Mouse (Mus musculus): ENCODE data around the gene Spa17. TPM values are rescaled to one million over a fixed set of nuclear protein-coding genes. Genes with fewer than 3 reads are reported as not detected.

The Spa17 gene
- polyA plus RNA-seq, 1 experiment from 2014 or later = 16.7 TPM

GRCm38 (mm10) chr9:37626103-37626567, 12.6 kb upstream of the Spa17 start:
- Histone ChIP-seq H3K9ac (ENCODE audit: low read length) (no peak overlapping the region), H3K27me3 (ENCODE audit: control insufficient read depth, insufficient read depth, low read length) (no peaks in the 10 kb centered on the region), H3K4me3 (ENCODE audit: low read depth, low read length) (no peak overlapping the region), H3K36me3 (ENCODE audit: control insufficient read depth, insufficient read depth, low read length) (no peaks in the 10 kb centered on the region), H3K4me1 (replicated peaks; ENCODE audit: control insufficient read depth, insufficient read depth, low read length) (peaks cover 6% of the 10 kb centered on the region), H3K27ac (ENCODE audit: low read depth, low read length) (peak overlapping the region; percentile 20; the same call in 1 of the 2 replicates), H3K9me3 (ENCODE audit: control insufficient read depth, low read length) (no peaks in the 10 kb centered on the region), H3K4me2 (ENCODE audit: low read depth, low read length, severe bottlenecking) (no peak overlapping the region; the same call in 1 of the 2 replicates)
- WGBS = 17% methylated on average over 3 of the region's 3 CpGs
- DNase-seq (ENCODE audit: low spot score) = no peak
- peak; percentile 22 for ATAC-seq (replicated peaks; ENCODE audit: low FRiP score)

- H3K36me3 ChIP-seq (ENCODE audit: control insufficient read depth, insufficient read depth, low read length) = no peaks in the 10 kb centered on the region
- H3K27me3 ChIP-seq (ENCODE audit: control insufficient read depth, insufficient read depth, low read length) = no peaks in the 10 kb centered on the region
- ATAC-seq (replicated peaks; ENCODE audit: low FRiP score) (peak; percentile 65), DNase-seq (ENCODE audit: low spot score) (no peak)
- peak overlapping the region; percentile 2; the same call in 1 of the 2 replicates for H3K27ac ChIP-seq (ENCODE audit: low read depth, low read length)
- no peak overlapping the region for H3K9ac ChIP-seq (ENCODE audit: low read length)
- H3K9me3 ChIP-seq (ENCODE audit: control insufficient read depth, low read length) = no peaks in the 10 kb centered on the region
- no peak overlapping the region for H3K4me3 ChIP-seq (ENCODE audit: low read depth, low read length)
- H3K4me1 ChIP-seq (replicated peaks; ENCODE audit: control insufficient read depth, insufficient read depth, low read length) = peaks cover 6% of the 10 kb centered on the region
- no peak overlapping the region; the same call in 1 of the 2 replicates for H3K4me2 ChIP-seq (ENCODE audit: low read depth, low read length, severe bottlenecking)
- 26% methylated on average over 7 of the region's 7 CpGs for whole genome bisulfite sequencing
Observed at GRCm38 (mm10) chr9:37625641-37626040, 12.1 kb upstream of the Spa17 start.

- Histone ChIP-seq H3K27ac (ENCODE audit: low read depth, low read length) (peak overlapping the region; percentile 2; the same call in 1 of the 2 replicates), H3K9me3 (ENCODE audit: control insufficient read depth, low read length) (no peaks in the 10 kb centered on the region), H3K9ac (ENCODE audit: low read length) (no peak overlapping the region), H3K4me3 (ENCODE audit: low read depth, low read length) (no peak overlapping the region), H3K4me1 (replicated peaks; ENCODE audit: control insufficient read depth, insufficient read depth, low read length) (peaks cover 6% of the 10 kb centered on the region), H3K36me3 (ENCODE audit: control insufficient read depth, insufficient read depth, low read length) (no peaks in the 10 kb centered on the region), H3K27me3 (ENCODE audit: control insufficient read depth, insufficient read depth, low read length) (no peaks in the 10 kb centered on the region), H3K4me2 (ENCODE audit: low read depth, low read length, severe bottlenecking) (no peak overlapping the region; the same call in 1 of the 2 replicates)
- no peak for DNase-seq (ENCODE audit: low spot score)
- 34% methylated on average over 3 of the region's 3 CpGs for WGBS
- ATAC-seq (replicated peaks; ENCODE audit: low FRiP score) = peak; percentile 78
Observed at GRCm38 (mm10) chr9:37625129-37625528, 11.6 kb upstream of the Spa17 start.

GRCm38 (mm10) chr9:37624502-37624901, 11.0 kb upstream of the Spa17 start:
- DNase-seq (ENCODE audit: low spot score) (no peak), ATAC-seq (replicated peaks; ENCODE audit: low FRiP score) (no peak)
- Histone ChIP-seq H3K36me3 (ENCODE audit: control insufficient read depth, insufficient read depth, low read length) (no peaks in the 10 kb centered on the region), H3K9ac (ENCODE audit: low read length) (no peak overlapping the region), H3K27ac (ENCODE audit: low read depth, low read length) (no peak overlapping the region), H3K27me3 (ENCODE audit: control insufficient read depth, insufficient read depth, low read length) (no peaks in the 10 kb centered on the region), H3K4me3 (ENCODE audit: low read depth, low read length) (no peak overlapping the region), H3K9me3 (ENCODE audit: control insufficient read depth, low read length) (no peaks in the 10 kb centered on the region), H3K4me2 (ENCODE audit: low read depth, low read length, severe bottlenecking) (no peak overlapping the region), H3K4me1 (replicated peaks; ENCODE audit: control insufficient read depth, insufficient read depth, low read length) (peaks cover 6% of the 10 kb centered on the region)
- WGBS = 96% methylated on average over 1 of the region's 1 CpGs

GRCm38 (mm10) chr9:37623981-37624380, 10.5 kb upstream of the Spa17 start:
- DNase-seq (ENCODE audit: low spot score) = no peak
- H3K9ac ChIP-seq (ENCODE audit: low read length) = no peak overlapping the region
- H3K4me2 ChIP-seq (ENCODE audit: low read depth, low read length, severe bottlenecking) = no peak overlapping the region
- no peaks in the 10 kb centered on the region for H3K9me3 ChIP-seq (ENCODE audit: control insufficient read depth, low read length)
- no peaks in the 10 kb centered on the region for H3K27me3 ChIP-seq (ENCODE audit: control insufficient read depth, insufficient read depth, low read length)
- no peak overlapping the region for H3K4me3 ChIP-seq (ENCODE audit: low read depth, low read length)
- H3K4me1 ChIP-seq (replicated peaks; ENCODE audit: control insufficient read depth, insufficient read depth, low read length) = peaks cover 6% of the 10 kb centered on the region
- 94% methylated on average over 3 of the region's 3 CpGs for WGBS
- no peak for ATAC-seq (replicated peaks; ENCODE audit: low FRiP score)
- H3K27ac ChIP-seq (ENCODE audit: low read depth, low read length) = no peak overlapping the region
- H3K36me3 ChIP-seq (ENCODE audit: control insufficient read depth, insufficient read depth, low read length) = no peaks in the 10 kb centered on the region

- Histone ChIP-seq H3K36me3 (ENCODE audit: control insufficient read depth, insufficient read depth, low read length) (no peaks in the 10 kb centered on the region), H3K9me3 (ENCODE audit: control insufficient read depth, low read length) (no peaks in the 10 kb centered on the region), H3K4me3 (ENCODE audit: low read depth, low read length) (no peak overlapping the region), H3K27ac (ENCODE audit: low read depth, low read length) (no peak overlapping the region), H3K4me1 (replicated peaks; ENCODE audit: control insufficient read depth, insufficient read depth, low read length) (peaks cover 3% of the 10 kb centered on the region; the same call in 1 of the 2 replicates), H3K4me2 (ENCODE audit: low read depth, low read length, severe bottlenecking) (no peak overlapping the region), H3K9ac (ENCODE audit: low read length) (no peak overlapping the region), H3K27me3 (ENCODE audit: control insufficient read depth, insufficient read depth, low read length) (no peaks in the 10 kb centered on the region)
- no peak for DNase-seq (ENCODE audit: low spot score)
- WGBS = 85% methylated on average over 6 of the region's 6 CpGs
- no peak for ATAC-seq (replicated peaks; ENCODE audit: low FRiP score)
Observed at GRCm38 (mm10) chr9:37621290-37621689, 7.8 kb upstream of the Spa17 start.

GRCm38 (mm10) chr9:37616770-37617169, 3.2 kb upstream of the Spa17 start:
- 68% methylated on average over 2 of the region's 2 CpGs for WGBS
- Histone ChIP-seq H3K9ac (ENCODE audit: low read length) (no peak overlapping the region), H3K27me3 (ENCODE audit: control insufficient read depth, insufficient read depth, low read length) (no peaks in the 10 kb centered on the region), H3K36me3 (ENCODE audit: control insufficient read depth, insufficient read depth, low read length) (no peaks in the 10 kb centered on the region), H3K9me3 (ENCODE audit: control insufficient read depth, low read length) (no peaks in the 10 kb centered on the region), H3K4me2 (ENCODE audit: low read depth, low read length, severe bottlenecking) (no peak overlapping the region), H3K4me3 (ENCODE audit: low read depth, low read length) (no peak overlapping the region), H3K27ac (ENCODE audit: low read depth, low read length) (no peak overlapping the region), H3K4me1 (replicated peaks; ENCODE audit: control insufficient read depth, insufficient read depth, low read length) (peaks cover 7% of the 10 kb centered on the region; the same call in 1 of the 2 replicates)
- ATAC-seq (replicated peaks; ENCODE audit: low FRiP score) (no peak), DNase-seq (ENCODE audit: low spot score) (no peak)

- WGBS = 70% methylated on average over 5 of the region's 5 CpGs
- DNase-seq (ENCODE audit: low spot score) = no peak
- ATAC-seq (replicated peaks; ENCODE audit: low FRiP score) = no peak
Observed at GRCm38 (mm10) chr9:37615220-37615619, 1.7 kb upstream of the Spa17 start.

GRCm38 (mm10) chr9:37614316-37614715, 794 bp upstream of the Spa17 start:
- peak overlapping the region; percentile 79 for H3K4me2 ChIP-seq (ENCODE audit: low read depth, low read length, severe bottlenecking)
- no peak overlapping the region for H3K27ac ChIP-seq (ENCODE audit: low read depth, low read length)
- DNase-seq (ENCODE audit: low spot score) (no peak), ATAC-seq (replicated peaks; ENCODE audit: low FRiP score) (no peak)
- H3K9ac ChIP-seq (ENCODE audit: low read length) = no peak overlapping the region; the same call in 1 of the 2 replicates
- no peaks in the 10 kb centered on the region for H3K27me3 ChIP-seq (ENCODE audit: control insufficient read depth, insufficient read depth, low read length)
- no peak overlapping the region for H3K4me3 ChIP-seq (ENCODE audit: low read depth, low read length)
- H3K9me3 ChIP-seq (ENCODE audit: control insufficient read depth, low read length) = no peaks in the 10 kb centered on the region
- peaks cover 7% of the 10 kb centered on the region; the same call in 1 of the 2 replicates for H3K4me1 ChIP-seq (replicated peaks; ENCODE audit: control insufficient read depth, insufficient read depth, low read length)
- no peaks in the 10 kb centered on the region for H3K36me3 ChIP-seq (ENCODE audit: control insufficient read depth, insufficient read depth, low read length)

More at GRCm38 (mm10) chr9:37615220-37615619, 1.7 kb upstream of the Spa17 start:
- Histone ChIP-seq H3K27me3 (ENCODE audit: control insufficient read depth, insufficient read depth, low read length) (no peaks in the 10 kb centered on the region), H3K4me2 (ENCODE audit: low read depth, low read length, severe bottlenecking) (no peak overlapping the region), H3K4me3 (ENCODE audit: low read depth, low read length) (no peak overlapping the region), H3K9ac (ENCODE audit: low read length) (no peak overlapping the region), H3K9me3 (ENCODE audit: control insufficient read depth, low read length) (no peaks in the 10 kb centered on the region), H3K4me1 (replicated peaks; ENCODE audit: control insufficient read depth, insufficient read depth, low read length) (peaks cover 7% of the 10 kb centered on the region; the same call in 1 of the 2 replicates), H3K27ac (ENCODE audit: low read depth, low read length) (no peak overlapping the region), H3K36me3 (ENCODE audit: control insufficient read depth, insufficient read depth, low read length) (no peaks in the 10 kb centered on the region)

All from forebrain, embryonic 11.5 days (tissue).